Comparison of ENCODE assay signal across 10 mouse cellular contexts in genomic region chr4:152103025-152103424, GRCm38 (mm10). TPM values are rescaled to one million over a fixed set of nuclear protein-coding genes. Genes with fewer than 3 reads are reported as not detected.
A peak's percentile ranks its signal among the peaks of the same experiment; 100 is the strongest.
DNase-seq lines count a peak whose midpoint lies in the region; ATAC-seq and TF ChIP-seq lines count a peak whose summit lies in the region.
"Had no signal": no experiment of that assay in that cellular context is flagged by ENCODE, and none has a peak within 500 bp of the region (broad histone marks: within the 10 kb centered on the region; RNA-seq: fewer than 3 reads in every experiment).

No protein-coding gene starts in this region.

- ATAC-seq in intestine, postnatal 0 days, result no peak
- no peak for ATAC-seq in intestine, embryonic 16.5 days
- ATAC-seq in frontal cortex, adult (ENCODE audit: low TSS enrichment), result 0 out of 2 replicates have a peak, but pooled peaks have one; percentile 14

- TF ChIP-seq CTCF in intestine, postnatal 0 days (IDR thresholded peaks at IDR 0.05; ENCODE audit: low read depth), result peak; percentile 92
- peak; percentile 88 for TF ChIP-seq CTCF in E14TG2a.4 (conservative IDR thresholded peaks at IDR 0.05; ENCODE audit: low read length)
- TF ChIP-seq CTCF in left cerebral cortex, adult 2 months (IDR thresholded peaks at IDR 0.05), result peak; percentile 83

- H3K9me3 ChIP-seq in intestine, postnatal 0 days (ENCODE audit: control insufficient read depth), result no peaks in the 10 kb centered on the region
- no peaks in the 10 kb centered on the region for H3K9me3 ChIP-seq in intestine, embryonic 16.5 days (ENCODE audit: control insufficient read depth, low read length)
- H3K9me3 ChIP-seq in E14TG2a.4 (ENCODE audit: low read length), result no peaks in the 10 kb centered on the region
- H3K9me3 ChIP-seq: limb, embryonic 13.5 days had no signal

- H3K4me3 ChIP-seq in intestine, postnatal 0 days (ENCODE audit: low read depth, low read length), result no peak overlapping the region
- no peak overlapping the region for H3K4me3 ChIP-seq in intestine, embryonic 16.5 days (ENCODE audit: low read length)
- peak overlapping the region; percentile 45; the same call in 1 of the 2 replicates for H3K4me3 ChIP-seq in E14TG2a.4 (replicated peaks; ENCODE audit: low read length)
- no peak overlapping the region for H3K4me3 ChIP-seq in left cerebral cortex, adult 2 months
- H3K4me3 ChIP-seq: erythroblast, embryonic 14.5 days; limb, embryonic 13.5 days had no signal

- H3K4me1 ChIP-seq in intestine, postnatal 0 days (replicated peaks; ENCODE audit: control insufficient read depth, insufficient read depth, low read length), result no peaks in the 10 kb centered on the region; the same call in 1 of the 2 replicates
- H3K4me1 ChIP-seq in intestine, embryonic 16.5 days (ENCODE audit: control insufficient read depth, insufficient read depth, low read length), result peaks cover 11% of the 10 kb centered on the region
- H3K4me1 ChIP-seq in E14TG2a.4 (replicated peaks; ENCODE audit: low read depth, low read length), result peaks cover 91% of the 10 kb centered on the region

- H3K27ac ChIP-seq in intestine, postnatal 0 days (ENCODE audit: low read depth, low read length), result no peak overlapping the region
- H3K27ac ChIP-seq in intestine, embryonic 16.5 days (ENCODE audit: low read length), result no peak overlapping the region
- no peak overlapping the region; the same call in 1 of the 2 replicates for H3K27ac ChIP-seq in left cerebral cortex, adult 2 months
- H3K27ac ChIP-seq: limb, embryonic 13.5 days had no signal

- H3K27me3 ChIP-seq in intestine, postnatal 0 days (replicated peaks; ENCODE audit: control insufficient read depth, insufficient read depth, low read length), result no peaks in the 10 kb centered on the region
- H3K27me3 ChIP-seq in intestine, embryonic 16.5 days (replicated peaks; ENCODE audit: control insufficient read depth, insufficient read depth, low read length), result no peaks in the 10 kb centered on the region
- H3K27me3 ChIP-seq in E14TG2a.4 (ENCODE audit: insufficient read depth, low read length), result no peaks in the 10 kb centered on the region
- H3K27me3 ChIP-seq: limb, embryonic 13.5 days had no signal

- no peak overlapping the region for H3K9ac ChIP-seq in intestine, postnatal 0 days (ENCODE audit: low read depth, low read length)
- no peak overlapping the region for H3K9ac ChIP-seq in intestine, embryonic 16.5 days (ENCODE audit: low read depth, low read length)
- H3K9ac ChIP-seq: limb, embryonic 13.5 days had no signal

- peak; percentile 78 to 83 for DNase-seq in adrenal gland, postnatal 36 days
- DNase-seq in left cerebral cortex, adult 2 months (ENCODE audit: extremely low spot score in 1 of 2, low spot score in 2 of 2), result peak; percentile 78 to 82
- DNase-seq in natural killer cell, adult 2 months (ENCODE audit: low spot score in 2 of 2), result peak; percentile 50 to 69
- DNase-seq in thymus, postnatal 25 days, result peak; percentile 83

- no peak overlapping the region for H3K4me2 ChIP-seq in intestine, postnatal 0 days (replicated peaks; ENCODE audit: low read depth)
- H3K4me2 ChIP-seq in intestine, embryonic 16.5 days (ENCODE audit: low read depth, low read length), result no peak overlapping the region
- H3K4me2 ChIP-seq: limb, embryonic 13.5 days had no signal

- peaks cover 49% of the 10 kb centered on the region for H3K36me3 ChIP-seq in intestine, postnatal 0 days (ENCODE audit: control insufficient read depth, insufficient read depth)
- 0 out of 2 replicates have a peak, but pooled peaks cover 7% of the 10 kb centered on the region for H3K36me3 ChIP-seq in intestine, embryonic 16.5 days (ENCODE audit: control insufficient read depth, insufficient read depth, low read length)
- H3K36me3 ChIP-seq in E14TG2a.4 (ENCODE audit: insufficient read depth, low read length), result peaks cover 69% of the 10 kb centered on the region

- intact Hi-C loops in left cerebral cortex, adult 2 months (cut with DNase I), result no loop called here

- WGBS in intestine, postnatal 0 days, result 41% methylated on average over 7 of the region's 7 CpGs
- 46% methylated on average over 7 of the region's 7 CpGs for WGBS in intestine, embryonic 16.5 days

RNA-seq across cellular contexts. Expression of gene Tnfrsf25, which starts 12.7 kb away (rescaled TPM):
- 0.82 and 1.2 TPM in 2 replicates for polyA plus RNA-seq in intestine, postnatal 0 days (2015; fragmentation: Nextera tagmentation; extraction: Ambion mirVana)
- polyA plus RNA-seq in intestine, embryonic 16.5 days (2015; fragmentation: Nextera tagmentation; extraction: Ambion mirVana), result 1.8 and 2.4 TPM in 2 replicates
- total RNA-seq in adrenal gland, postnatal 36 days (2021), result 1 to 10 TPM; 1.7 to 3.0 TPM
- 10 to 100 TPM; 16.4 to 28.6 TPM for total RNA-seq in left cerebral cortex, adult 2 months (2021)

RNA-seq across cellular contexts. Expression of gene Plekhg5, which starts 30.7 kb away (rescaled TPM):
- 14.0 and 19.6 TPM in 2 replicates for polyA plus RNA-seq in intestine, postnatal 0 days (2015; fragmentation: Nextera tagmentation; extraction: Ambion mirVana)
- polyA plus RNA-seq in intestine, embryonic 16.5 days (2015; fragmentation: Nextera tagmentation; extraction: Ambion mirVana), result 14.2 and 17.0 TPM in 2 replicates
- total RNA-seq in adrenal gland, postnatal 36 days (2021), result 10 to 100 TPM; 10.0 to 13.5 TPM
- 100 to 1,000 TPM in 1 of 2 experiments, 10 to 100 TPM in 1; 89.1 to 101 TPM for total RNA-seq in left cerebral cortex, adult 2 months (2021)

RNA-seq across cellular contexts. Expression of gene Espn, which starts 49.1 kb away (rescaled TPM):
- 260 and 264 TPM in 2 replicates for polyA plus RNA-seq in intestine, postnatal 0 days (2015; fragmentation: Nextera tagmentation; extraction: Ambion mirVana)
- 31.6 and 39.5 TPM in 2 replicates for polyA plus RNA-seq in intestine, embryonic 16.5 days (2015; fragmentation: Nextera tagmentation; extraction: Ambion mirVana)
- total RNA-seq in adrenal gland, postnatal 36 days (2021), result 1 to 10 TPM; 1.2 to 1.5 TPM
- total RNA-seq in left cerebral cortex, adult 2 months (2021), result 1 to 10 TPM; 2.1 to 2.6 TPM

RNA-seq across cellular contexts. Expression of gene Hes2, which starts 55.6 kb away (rescaled TPM):
- polyA plus RNA-seq in intestine, postnatal 0 days (2015; fragmentation: Nextera tagmentation; extraction: Ambion mirVana), result 8.6 and 11.2 TPM in 2 replicates
- polyA plus RNA-seq in intestine, embryonic 16.5 days (2015; fragmentation: Nextera tagmentation; extraction: Ambion mirVana), result 0.68 and 0.98 TPM in 2 replicates
- not detected for total RNA-seq in adrenal gland, postnatal 36 days (2021)
- total RNA-seq in left cerebral cortex, adult 2 months (2021), result not detected
- polyA plus RNA-seq: erythroblast, embryonic 14.5 days; limb, embryonic 13.5 days had no signal

Comparison
In these comparisons a context has a peak if more than half of its experiments do, and no peak if none do; other contexts are left out.
1. RNA of gene Tnfrsf25, which starts 12.7 kb away (total RNA-seq): 16.4 to 28.6 TPM in left cerebral cortex, adult 2 months; 1.7 to 3.0 TPM in adrenal gland, postnatal 36 days; every median in the first group is over 4 times any median in the second.
2. RNA of gene Plekhg5, which starts 30.7 kb away (total RNA-seq): 89.1 to 101 TPM in left cerebral cortex, adult 2 months; 10.0 to 13.5 TPM in adrenal gland, postnatal 36 days; every median in the first group is over 4 times any median in the second.
3. Peak in every context shown above with its lines, with median percentiles within 50 percentile points of each other: CTCF ChIP-seq and DNase-seq.